Mouse (Mus musculus) myocyte (in vitro differentiated cells): Measurements from ENCODE around the gene Ank2.

Experiments
- POLR2A ChIP-seq: IDR thresholded peaks from one replicate; pipeline ENCODE4 v1.6.1; 2011; ENCODE audit warnings: low read depth, mild to moderate bottlenecking, control low read depth, moderate library complexity; ENCODE audit not compliant: insufficient read length
- TCF12 ChIP-seq: IDR thresholded peaks from one replicate; pipeline ENCODE4 v1.6.1; 2011; ENCODE audit warnings: mild to moderate bottlenecking, control low read depth; ENCODE audit not compliant: poor library complexity, insufficient read depth, severe bottlenecking

DNA sequence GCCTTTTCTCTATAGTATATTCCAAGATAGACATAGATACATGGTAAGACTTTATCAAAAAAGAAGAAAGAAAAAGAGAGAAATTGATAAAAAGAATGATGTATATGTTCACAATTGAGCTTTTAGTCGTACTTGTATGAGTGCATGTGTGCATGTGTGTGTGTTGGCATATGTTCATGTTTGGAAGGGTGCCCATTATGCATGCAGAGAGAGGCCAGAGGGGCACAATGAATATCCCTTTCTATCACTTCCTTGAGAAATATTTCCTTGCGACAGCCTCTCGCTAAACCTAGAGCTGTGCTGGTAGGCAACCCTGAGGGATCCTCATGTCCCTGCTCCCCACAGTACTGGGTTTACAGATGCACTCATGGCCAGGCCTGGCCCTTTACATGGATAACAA lies 341.4 kb downstream of the Ank2 start:
- TF ChIP-seq POLR2A: no peak
- no peak for TF ChIP-seq TCF12
